Mouse (Mus musculus) embryo, embryonic 11 days (tissue): ENCODE data around the gene Thsd4.

Experiments used
- DNase-seq: peaks from one replicate; pipeline ENCODE4 v3.0.0-alpha.2; 2015

The Thsd4 gene

GRCm38 (mm10) chr9:60129235-60129991 lies 392.4 kb downstream of the Thsd4 start:
- DNase-seq: no peak

GRCm38 (mm10) chr9:60126961-60127360 lies 394.9 kb downstream of the Thsd4 start:
- DNase-seq: no peak

DNA sequence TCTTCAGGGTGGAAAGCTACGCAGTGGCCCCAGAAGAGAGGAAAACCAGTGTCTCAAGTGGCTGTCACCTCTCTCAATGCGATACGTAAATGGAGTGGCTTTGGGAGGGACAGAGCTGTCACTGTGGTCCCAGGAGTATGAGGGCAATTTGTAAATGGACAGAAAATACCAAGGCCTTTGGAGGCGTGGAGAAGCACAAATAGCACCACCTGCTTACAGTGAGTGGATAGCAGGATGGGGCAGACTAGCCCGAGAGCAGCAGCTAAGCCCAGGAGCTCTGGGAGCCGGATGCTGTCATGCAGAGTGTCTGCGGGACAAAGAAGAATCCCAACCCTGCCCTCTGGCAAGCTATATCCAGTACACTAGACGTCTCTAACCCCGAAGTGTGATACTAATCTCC lies 397.7 kb downstream of the Thsd4 start:
- no peak for DNase-seq

- no peak for DNase-seq
Measured at GRCm38 (mm10) chr9:60123066-60123465, 398.8 kb downstream of the Thsd4 start.

GRCm38 (mm10) chr9:60119846-60120245 lies 402.0 kb downstream of the Thsd4 start:
- DNase-seq: peak; percentile 45

DNA sequence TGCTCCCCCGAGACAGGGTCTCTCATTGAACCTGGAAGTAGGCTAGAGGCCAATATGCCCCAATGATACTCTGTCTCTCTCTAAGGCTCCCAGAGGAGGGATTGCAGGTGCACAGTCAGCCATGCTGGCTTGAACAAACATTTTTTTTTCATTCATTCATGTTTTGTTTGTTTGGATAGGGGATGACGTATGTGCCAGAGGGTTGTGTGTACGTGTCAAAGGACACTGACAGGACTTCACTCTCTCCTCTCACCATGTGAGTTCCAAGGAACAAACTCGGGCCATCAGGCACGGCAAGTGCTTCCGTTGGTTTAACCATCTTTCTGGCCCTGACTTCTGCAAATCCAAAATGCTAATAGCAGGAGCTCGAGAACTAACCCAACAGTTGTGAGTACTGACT lies 404.0 kb downstream of the Thsd4 start:
- no peak for DNase-seq

- no peak for DNase-seq
Measured at GRCm38 (mm10) chr9:60115711-60116247, 406.1 kb downstream of the Thsd4 start.

DNA sequence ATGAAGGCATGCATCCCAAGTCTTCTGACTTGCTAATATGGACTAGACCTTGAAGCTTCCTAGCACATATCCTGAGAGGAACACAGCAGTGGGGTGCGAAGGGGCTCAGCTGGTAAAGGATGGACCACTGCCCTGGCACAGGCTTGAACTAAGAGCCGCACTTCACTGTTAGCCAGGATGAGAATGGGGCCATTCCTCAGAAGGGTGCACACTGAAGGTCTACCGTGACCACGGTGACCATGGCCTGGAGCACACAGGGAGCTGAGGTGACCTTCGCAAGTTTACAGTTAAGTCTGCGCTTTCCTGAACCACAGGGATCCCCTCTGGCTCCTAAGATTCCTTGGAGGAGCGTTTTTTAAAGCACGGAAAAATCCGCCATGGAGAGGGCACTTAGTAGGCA lies 406.5 kb downstream of the Thsd4 start:
- no peak for DNase-seq

DNA sequence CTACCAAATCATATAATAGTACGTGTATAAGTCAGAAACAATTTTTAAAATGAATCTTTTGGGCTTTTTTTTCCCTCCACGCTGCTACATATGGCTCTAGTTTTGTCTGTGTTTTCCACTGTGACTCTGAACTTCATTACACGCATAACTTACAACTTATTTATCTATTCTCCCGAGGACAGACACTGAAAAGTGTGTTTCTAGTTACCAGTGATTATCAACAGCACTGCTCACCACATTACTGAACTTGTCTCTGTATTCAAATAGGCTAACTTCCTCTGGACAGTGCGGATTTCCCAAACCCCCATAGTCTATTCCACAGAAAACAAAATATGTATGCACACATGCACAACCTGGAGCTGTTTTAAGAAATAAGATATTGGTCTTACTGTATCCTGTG lies 411.6 kb downstream of the Thsd4 start:
- no peak for DNase-seq

DNA sequence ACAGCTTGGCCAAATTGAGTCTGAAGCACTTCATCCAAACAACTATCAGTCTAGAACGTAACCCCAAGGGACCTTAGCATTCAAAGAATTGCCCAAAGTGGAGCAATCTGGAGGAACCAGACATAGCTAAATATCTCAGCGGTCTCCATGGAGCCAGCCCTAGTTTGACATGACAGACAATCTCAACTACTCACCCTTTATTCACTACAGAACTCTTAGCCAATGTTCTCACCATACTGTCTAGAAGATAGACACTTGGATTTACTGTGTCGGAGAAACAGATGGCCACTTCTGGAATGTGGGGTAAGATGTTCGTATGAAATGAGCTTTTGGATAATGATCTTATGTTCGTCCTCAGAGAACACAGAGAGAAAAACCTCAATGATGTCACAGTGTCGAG lies 415.2 kb downstream of the Thsd4 start:
- no peak for DNase-seq

DNA sequence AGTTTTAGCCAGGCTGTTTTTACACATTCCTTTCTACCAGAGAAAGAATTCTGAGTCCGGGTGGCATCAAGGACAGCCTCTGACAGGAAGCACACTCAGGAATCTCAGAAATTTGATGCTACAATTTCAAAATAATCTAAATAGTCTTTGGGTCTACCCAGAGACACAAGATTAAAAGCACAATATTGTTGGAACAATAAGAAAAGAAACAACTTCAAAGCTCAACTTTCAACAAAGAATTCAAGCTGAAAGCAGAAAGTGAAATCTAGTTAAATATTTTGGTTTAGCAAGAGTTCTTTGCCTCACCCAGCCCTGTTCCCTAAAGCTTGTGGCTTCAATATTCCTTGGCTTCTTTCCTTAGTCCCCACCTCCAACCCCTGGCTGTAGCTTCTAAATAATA lies 415.7 kb downstream of the Thsd4 start:
- DNase-seq: no peak

- no peak for DNase-seq
Measured at GRCm38 (mm10) chr9:60094211-60094610, 427.6 kb downstream of the Thsd4 start.

GRCm38 (mm10) chr9:60092428-60092827 lies 429.4 kb downstream of the Thsd4 start:
- no peak for DNase-seq

DNA sequence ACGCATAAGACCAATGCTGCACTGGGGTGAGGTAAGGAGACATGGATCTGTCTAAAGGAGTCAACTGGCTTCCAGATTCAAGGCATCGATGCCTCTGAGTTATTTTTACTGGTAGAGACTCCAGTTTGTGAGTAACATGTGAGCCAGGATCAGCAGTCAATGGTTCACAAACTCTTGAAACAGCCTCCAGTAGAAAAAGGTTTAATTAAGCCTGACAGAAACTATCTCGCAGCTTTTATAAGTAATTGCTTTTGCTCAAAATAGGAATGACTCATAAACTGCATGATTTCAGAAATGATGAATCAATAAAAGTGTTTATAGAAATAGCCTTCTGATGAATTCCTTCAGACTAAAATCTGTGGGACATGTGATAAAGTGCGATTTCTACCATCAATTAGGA lies 432.4 kb downstream of the Thsd4 start:
- no peak for DNase-seq

- peak; percentile 51 for DNase-seq
Measured at GRCm38 (mm10) chr9:60088101-60088500, 433.7 kb downstream of the Thsd4 start.

DNA sequence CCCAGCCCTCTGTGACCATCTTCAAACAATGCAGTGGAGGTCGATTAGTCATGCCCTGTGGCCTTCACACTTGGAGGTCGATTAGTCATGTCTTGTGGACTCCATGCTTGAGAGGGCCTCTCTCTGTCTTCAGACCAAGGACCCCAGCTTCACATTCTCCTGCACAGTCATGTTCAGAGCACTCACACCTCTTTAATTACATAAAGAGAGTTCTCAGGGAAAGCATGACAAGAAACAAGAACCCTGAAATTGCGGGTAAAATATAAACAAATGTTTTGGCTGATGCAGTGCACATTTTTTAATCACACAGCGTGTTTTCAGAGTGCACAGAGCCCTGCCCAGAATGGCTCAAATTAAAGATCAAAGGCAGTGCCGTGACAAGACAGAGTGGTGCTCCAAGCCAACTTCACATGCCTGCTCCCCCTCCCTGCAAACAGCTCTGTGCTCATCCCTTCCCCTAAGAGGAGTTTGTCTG lies 439.7 kb downstream of the Thsd4 start:
- DNase-seq: peak; percentile 79

GRCm38 (mm10) chr9:60077761-60078160 lies 444.1 kb downstream of the Thsd4 start:
- no peak for DNase-seq

DNA sequence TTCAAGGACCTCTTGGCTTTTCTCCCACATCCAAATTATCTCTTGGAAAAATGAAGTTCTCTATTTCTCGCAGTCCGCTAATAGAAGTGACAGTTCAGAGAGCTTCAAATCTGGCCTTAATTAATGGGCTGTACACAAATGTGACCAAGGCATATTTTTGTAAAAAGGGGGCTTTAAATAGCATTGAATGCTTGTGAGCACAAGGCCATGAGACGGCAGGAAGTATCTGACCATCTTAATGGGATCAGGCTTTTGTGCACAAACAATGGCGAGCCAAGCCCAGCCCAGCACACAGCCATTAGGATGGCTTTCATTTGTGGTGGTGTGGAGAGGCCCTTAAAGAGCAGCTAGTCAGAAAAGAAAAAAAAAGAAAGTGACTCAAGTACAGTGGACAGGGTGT lies 445.4 kb downstream of the Thsd4 start:
- DNase-seq: no peak

DNA sequence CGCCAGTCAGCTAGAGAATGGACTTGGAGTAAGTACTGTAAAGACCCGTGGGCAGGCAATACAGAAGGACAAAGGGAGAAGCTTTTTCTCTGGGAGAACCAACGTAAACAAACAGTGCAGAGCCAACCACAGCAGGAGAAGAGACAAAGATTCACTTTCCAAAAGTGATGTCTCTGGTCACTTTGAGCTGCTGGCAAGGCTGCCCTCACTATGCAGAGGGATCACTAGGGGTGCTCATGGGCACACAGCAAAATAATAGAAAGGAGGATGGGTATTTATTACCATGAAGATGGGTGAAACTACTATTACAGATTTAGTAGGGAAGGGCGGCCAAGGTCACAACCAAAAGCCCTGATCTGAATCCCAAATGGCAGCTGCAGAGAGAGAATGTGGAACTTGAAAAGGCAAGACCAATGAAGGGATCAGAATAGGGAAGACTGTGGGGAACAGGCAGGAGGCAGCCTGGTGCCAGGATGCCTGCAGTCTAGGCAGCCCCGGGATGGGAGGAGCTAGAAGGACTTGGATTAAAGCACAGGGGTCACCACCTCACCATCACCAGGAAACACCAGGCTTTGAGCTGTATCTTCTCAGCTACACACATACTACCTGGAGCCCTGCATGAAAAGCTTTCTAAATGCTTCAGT lies 450.1 kb downstream of the Thsd4 start:
- no peak for DNase-seq

DNA sequence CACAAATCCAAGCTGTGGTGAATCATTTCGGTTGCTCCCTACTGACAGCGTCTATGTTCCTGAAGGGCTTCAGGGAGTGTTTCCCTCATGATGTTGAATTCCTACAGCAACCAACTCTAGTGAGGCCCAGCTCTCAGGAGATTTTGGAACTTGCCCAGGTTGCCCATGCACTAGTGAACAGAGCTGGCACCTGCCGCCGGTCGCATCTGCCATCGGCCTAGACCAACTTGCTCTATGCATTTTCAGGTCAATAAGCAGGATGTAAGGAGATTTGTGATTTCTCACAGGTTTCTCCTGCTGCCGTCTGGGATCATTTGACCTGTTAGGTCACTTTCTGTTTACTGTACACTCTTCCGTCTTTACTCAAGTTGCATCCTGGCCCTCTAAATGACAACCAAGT lies 454.6 kb downstream of the Thsd4 start:
- DNase-seq: no peak

DNA sequence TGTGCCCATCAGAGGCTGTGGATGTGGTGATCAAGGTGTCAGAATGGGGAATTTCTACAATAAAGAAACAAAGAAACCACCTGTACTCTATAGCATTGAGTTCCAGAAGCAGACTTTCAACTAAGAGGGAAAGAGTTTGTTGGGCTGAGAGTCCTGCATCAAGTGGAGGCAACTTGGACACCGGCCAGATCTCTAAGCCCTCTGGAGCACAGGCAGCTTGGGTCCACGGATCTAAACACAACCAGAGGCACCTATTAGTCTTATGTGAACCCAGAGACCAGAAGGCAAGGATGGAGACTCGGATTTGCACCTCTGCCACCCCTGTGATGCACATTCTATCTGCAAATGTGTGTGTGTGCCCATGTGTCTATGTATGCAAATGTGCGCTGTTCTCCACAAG lies 456.7 kb downstream of the Thsd4 start:
- no peak for DNase-seq

DNA sequence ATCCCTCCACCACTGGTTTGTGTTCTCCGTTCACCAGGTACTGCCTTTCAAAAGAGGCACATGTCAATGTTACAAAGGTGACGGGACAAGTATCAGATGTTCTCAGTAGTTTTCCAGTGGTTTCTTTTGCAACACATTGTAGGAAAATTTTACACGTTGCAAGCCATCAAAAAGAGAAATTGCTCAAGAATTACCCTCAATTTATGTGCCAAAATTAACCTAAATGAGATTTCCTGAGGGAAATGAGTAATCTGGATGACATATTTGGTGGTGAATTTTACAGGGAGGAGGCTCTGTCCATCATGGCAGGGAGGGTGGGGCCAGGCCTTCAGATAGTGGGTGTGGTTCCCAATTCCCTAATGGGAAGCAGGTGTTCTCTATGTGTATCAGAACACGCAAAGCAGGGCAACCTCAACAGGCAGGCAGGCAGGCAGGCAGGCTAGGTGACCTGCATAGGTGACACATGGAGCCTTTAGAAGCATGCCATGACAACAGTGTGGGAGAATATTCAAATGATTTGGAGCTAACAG lies 458.6 kb downstream of the Thsd4 start:
- no peak for DNase-seq

- no peak for DNase-seq
Measured at GRCm38 (mm10) chr9:60056131-60056530, 465.7 kb downstream of the Thsd4 start.

GRCm38 (mm10) chr9:60054951-60055350 lies 466.9 kb downstream of the Thsd4 start:
- DNase-seq: no peak
